Mouse (Mus musculus): Measurements from ENCODE around the gene Slc9a3r1.

Gene Slc9a3r1

GRCm38 (mm10) chr11:115192180-115192579 lies 29.0 kb downstream of the Slc9a3r1 start:
- peak; percentile 79 to 83 for DNase-seq

GRCm38 (mm10) chr11:115194693-115195092 lies 31.6 kb downstream of the Slc9a3r1 start:
- no peak for DNase-seq

- DNase-seq = no peak
Observed at GRCm38 (mm10) chr11:115195933-115196332, 32.8 kb downstream of the Slc9a3r1 start.

- DNase-seq = no peak
Observed at GRCm38 (mm10) chr11:115197558-115197957, 34.4 kb downstream of the Slc9a3r1 start.

- DNase-seq = no peak
Observed at GRCm38 (mm10) chr11:115198932-115199384, 35.8 kb downstream of the Slc9a3r1 start.

- no peak for DNase-seq
Observed at GRCm38 (mm10) chr11:115200520-115200919, 37.4 kb downstream of the Slc9a3r1 start.

GRCm38 (mm10) chr11:115202316-115202715 lies 39.2 kb downstream of the Slc9a3r1 start:
- peak; percentile 75 to 82 for DNase-seq

GRCm38 (mm10) chr11:115202756-115203155 lies 39.6 kb downstream of the Slc9a3r1 start:
- DNase-seq = no peak

- no peak for DNase-seq
Observed at GRCm38 (mm10) chr11:115208126-115208525, 45.0 kb downstream of the Slc9a3r1 start.

GRCm38 (mm10) chr11:115208776-115209732 lies 45.9 kb downstream of the Slc9a3r1 start:
- DNase-seq = peak in 1 of 2 experiments; percentile 36

- no peak for DNase-seq
Observed at GRCm38 (mm10) chr11:115209958-115210357, 46.8 kb downstream of the Slc9a3r1 start.

GRCm38 (mm10) chr11:115212116-115212515 lies 49.0 kb downstream of the Slc9a3r1 start:
- no peak for DNase-seq

GRCm38 (mm10) chr11:115215123-115215522 lies 52.0 kb downstream of the Slc9a3r1 start:
- peak in 1 of 2 experiments; percentile 51 for DNase-seq

GRCm38 (mm10) chr11:115217439-115218410 lies 54.6 kb downstream of the Slc9a3r1 start:
- DNase-seq = peak in 1 of 2 experiments; percentile 38

GRCm38 (mm10) chr11:115219263-115219662 lies 56.1 kb downstream of the Slc9a3r1 start:
- DNase-seq = peak; percentile 83 to 89

- no peak for DNase-seq
Observed at GRCm38 (mm10) chr11:115219685-115220084, 56.5 kb downstream of the Slc9a3r1 start.

- peak in 1 of 2 experiments; percentile 41 for DNase-seq
Observed at GRCm38 (mm10) chr11:115222077-115222476, 58.9 kb downstream of the Slc9a3r1 start.

- DNase-seq = peak in 1 of 2 experiments; percentile 38
Observed at GRCm38 (mm10) chr11:115222570-115222969, 59.4 kb downstream of the Slc9a3r1 start.

- DNase-seq = no peak
Observed at GRCm38 (mm10) chr11:115223451-115223850, 60.3 kb downstream of the Slc9a3r1 start.

- no peak for DNase-seq
Observed at GRCm38 (mm10) chr11:115223877-115224276, 60.7 kb downstream of the Slc9a3r1 start.

GRCm38 (mm10) chr11:115224889-115225288 lies 61.7 kb downstream of the Slc9a3r1 start:
- DNase-seq = peak; percentile 30 to 53

GRCm38 (mm10) chr11:115225301-115225700 lies 62.2 kb downstream of the Slc9a3r1 start:
- no peak for DNase-seq
